Mouse (Mus musculus): ENCODE measurements around the gene Mybpc2. TPM values are rescaled to one million over a fixed set of nuclear protein-coding genes. Genes with fewer than 3 reads are reported as not detected.

Mybpc2 gene
- 0.14 and 0.36 TPM in 2 replicates for polyA plus RNA-seq (2015; fragmentation: Nextera tagmentation; extraction: Ambion mirVana)

GRCm38 (mm10) chr7:44524502-44524901 lies at the start of gene Mybpc2:
TSS of gene Mybpc2 (minus strand) at chr7:44524656.
- Histone ChIP-seq H3K9ac (replicated peaks) (no peak within 1 kb of the TSS), H3K4me3 (replicated peaks) (0 out of 2 replicates have a peak within 1 kb of the TSS, but pooled peaks have one; percentile 6), H3K4me1 (peaks cover 21% of the 10 kb centered on the region), H3K9me3 (replicated peaks) (no peaks in the 10 kb centered on the region), H3K4me2 (peak within 1 kb of the TSS; percentile 43), H3K27ac (replicated peaks) (no peak within 1 kb of the TSS), H3K36me3 (no peaks in the 10 kb centered on the region), H3K27me3 (replicated peaks) (peaks cover 71% of the 10 kb centered on the region)
- ATAC-seq (ENCODE audit: low FRiP score): no peak
- 35% methylated on average over 12 of the region's 12 CpGs for WGBS

GRCm38 (mm10) chr7:44572956-44573484 lies 48.6 kb upstream of the Mybpc2 start:
- 84% methylated on average over 5 of the region's 5 CpGs for WGBS
- Histone ChIP-seq H3K36me3 (no peaks in the 10 kb centered on the region), H3K27ac (replicated peaks) (no peak overlapping the region)

DNA sequence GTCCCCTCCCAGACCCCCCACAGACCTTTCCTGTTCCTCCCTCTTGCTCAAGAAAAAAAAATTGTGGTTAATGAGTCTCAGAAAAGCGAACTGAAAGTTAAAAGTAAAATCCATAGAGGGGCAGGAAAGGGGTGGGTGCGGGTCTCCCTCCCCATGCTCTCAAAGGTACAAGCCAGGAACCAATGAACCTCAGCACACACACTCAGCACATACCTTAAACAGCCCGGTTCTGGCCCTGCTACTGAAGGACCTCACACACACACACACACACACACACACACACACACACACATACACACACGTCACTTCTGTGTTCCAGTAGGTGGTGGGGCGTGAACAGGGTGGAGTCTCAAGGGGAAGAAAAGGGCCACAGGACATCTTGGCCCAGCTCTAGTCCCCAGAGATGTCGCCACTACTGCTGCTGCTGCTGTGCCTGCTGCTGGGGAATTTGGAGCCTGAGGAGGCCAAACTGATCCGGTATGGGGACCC lies 47.8 kb upstream of the Mybpc2 start, which contains the start of gene Napsa:
Gene Napsa (plus strand): TSS at position 168 of the 489 bp plus-strand sequence.
- ATAC-seq (ENCODE audit: low FRiP score): no peak

More at GRCm38 (mm10) chr7:44572956-44573484, 48.6 kb upstream of the Mybpc2 start:
- Histone ChIP-seq H3K27me3 (replicated peaks) (no peaks in the 10 kb centered on the region), H3K9me3 (replicated peaks) (no peaks in the 10 kb centered on the region), H3K4me3 (replicated peaks) (no peak overlapping the region), H3K9ac (replicated peaks) (no peak overlapping the region), H3K4me2 (no peak overlapping the region), H3K4me1 (no peaks in the 10 kb centered on the region)
- ATAC-seq (ENCODE audit: low FRiP score): no peak

GRCm38 (mm10) chr7:44571811-44572210 lies 47.4 kb upstream of the Mybpc2 start:
- Histone ChIP-seq H3K9ac (replicated peaks) (no peak overlapping the region), H3K4me1 (no peaks in the 10 kb centered on the region), H3K4me3 (replicated peaks) (no peak overlapping the region), H3K4me2 (no peak overlapping the region), H3K27me3 (replicated peaks) (no peaks in the 10 kb centered on the region), H3K9me3 (replicated peaks) (no peaks in the 10 kb centered on the region), H3K27ac (replicated peaks) (no peak overlapping the region), H3K36me3 (no peaks in the 10 kb centered on the region)
- WGBS: 66% methylated on average over 4 of the region's 4 CpGs
- ATAC-seq (ENCODE audit: low FRiP score): no peak

More for the DNA sequence above, 47.8 kb upstream of the Mybpc2 start, which contains the start of gene Napsa:
- no peaks in the 10 kb centered on the region for H3K4me1 ChIP-seq
- H3K27ac ChIP-seq (replicated peaks): no peak within 1 kb of the TSS
- H3K9me3 ChIP-seq (replicated peaks): no peaks in the 10 kb centered on the region
- no peak within 1 kb of the TSS for H3K9ac ChIP-seq (replicated peaks)
- WGBS: 37% methylated on average over 5 of the region's 7 CpGs
- H3K4me2 ChIP-seq: no peak within 1 kb of the TSS
- H3K27me3 ChIP-seq (replicated peaks): no peaks in the 10 kb centered on the region
- no peaks in the 10 kb centered on the region for H3K36me3 ChIP-seq
- no peak within 1 kb of the TSS for H3K4me3 ChIP-seq (replicated peaks)

GRCm38 (mm10) chr7:44570989-44571388 lies 46.5 kb upstream of the Mybpc2 start:
- H3K27me3 ChIP-seq (replicated peaks): no peaks in the 10 kb centered on the region
- no peak overlapping the region for H3K4me3 ChIP-seq (replicated peaks)
- H3K4me2 ChIP-seq: no peak overlapping the region
- no peak for ATAC-seq (ENCODE audit: low FRiP score)
- no peak overlapping the region for H3K9ac ChIP-seq (replicated peaks)
- no peaks in the 10 kb centered on the region for H3K9me3 ChIP-seq (replicated peaks)
- WGBS: 90% methylated on average over 6 of the region's 6 CpGs
- no peak overlapping the region for H3K27ac ChIP-seq (replicated peaks)
- H3K36me3 ChIP-seq: no peaks in the 10 kb centered on the region
- H3K4me1 ChIP-seq: no peaks in the 10 kb centered on the region

DNA sequence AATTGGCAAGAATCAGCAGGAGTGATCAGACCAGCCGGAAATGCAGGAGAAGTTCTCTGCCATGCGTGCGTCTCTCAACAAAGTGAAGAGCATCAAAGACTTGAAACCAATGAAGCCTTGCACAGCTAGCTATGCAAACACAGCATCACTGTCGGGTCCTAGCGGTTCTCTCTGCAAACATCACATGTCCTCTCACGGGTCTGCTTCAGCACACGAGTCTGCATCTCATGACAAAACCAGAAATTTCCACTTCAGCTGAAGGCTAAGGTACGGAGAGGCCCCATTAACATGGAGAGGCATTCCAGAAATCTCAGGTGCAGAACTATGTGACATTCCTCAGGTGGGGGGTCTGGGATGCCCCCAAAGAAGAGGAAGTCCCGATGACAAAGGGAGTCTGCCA lies 44.3 kb upstream of the Mybpc2 start:
- H3K4me3 ChIP-seq (replicated peaks): no peak overlapping the region
- H3K27ac ChIP-seq (replicated peaks): no peak overlapping the region
- H3K27me3 ChIP-seq (replicated peaks): no peaks in the 10 kb centered on the region
- 82% methylated on average over 9 of the region's 9 CpGs for WGBS
- H3K4me1 ChIP-seq: no peaks in the 10 kb centered on the region
- H3K36me3 ChIP-seq: no peaks in the 10 kb centered on the region
- H3K9me3 ChIP-seq (replicated peaks): no peaks in the 10 kb centered on the region
- H3K4me2 ChIP-seq: no peak overlapping the region
- no peak overlapping the region for H3K9ac ChIP-seq (replicated peaks)
- ATAC-seq (ENCODE audit: low FRiP score): no peak

- Histone ChIP-seq H3K27me3 (replicated peaks) (0 out of 2 replicates have a peak, but pooled peaks cover 2% of the 10 kb centered on the region), H3K4me2 (no peak overlapping the region), H3K4me1 (no peaks in the 10 kb centered on the region), H3K9ac (replicated peaks) (no peak overlapping the region), H3K9me3 (replicated peaks) (no peaks in the 10 kb centered on the region), H3K36me3 (no peaks in the 10 kb centered on the region), H3K4me3 (replicated peaks) (no peak overlapping the region), H3K27ac (replicated peaks) (no peak overlapping the region)
- no peak for ATAC-seq (ENCODE audit: low FRiP score)
- 74% methylated on average over 6 of the region's 6 CpGs for WGBS
These were observed 41.0 kb upstream of the Mybpc2 start for GRCm38 (mm10) chr7:44565414-44565813.

- WGBS: 87% methylated on average over 10 of the region's 10 CpGs
- no peak for ATAC-seq (ENCODE audit: low FRiP score)
These were observed 40.0 kb upstream of the Mybpc2 start for GRCm38 (mm10) chr7:44564486-44564885.

GRCm38 (mm10) chr7:44563284-44563683 lies 38.8 kb upstream of the Mybpc2 start:
- Histone ChIP-seq H3K4me2 (no peak overlapping the region), H3K9me3 (replicated peaks) (no peaks in the 10 kb centered on the region), H3K36me3 (no peaks in the 10 kb centered on the region), H3K27ac (replicated peaks) (no peak overlapping the region), H3K27me3 (replicated peaks) (0 out of 2 replicates have a peak, but pooled peaks cover 2% of the 10 kb centered on the region), H3K4me1 (no peaks in the 10 kb centered on the region), H3K4me3 (replicated peaks) (no peak overlapping the region), H3K9ac (replicated peaks) (no peak overlapping the region)
- 49% methylated on average over 8 of the region's 8 CpGs for WGBS
- ATAC-seq (ENCODE audit: low FRiP score): no peak

More at GRCm38 (mm10) chr7:44564486-44564885, 40.0 kb upstream of the Mybpc2 start:
- no peaks in the 10 kb centered on the region for H3K36me3 ChIP-seq
- H3K9ac ChIP-seq (replicated peaks): no peak overlapping the region
- H3K4me3 ChIP-seq (replicated peaks): no peak overlapping the region
- 0 out of 2 replicates have a peak, but pooled peaks cover 2% of the 10 kb centered on the region for H3K27me3 ChIP-seq (replicated peaks)
- H3K27ac ChIP-seq (replicated peaks): no peak overlapping the region
- H3K9me3 ChIP-seq (replicated peaks): no peaks in the 10 kb centered on the region
- H3K4me1 ChIP-seq: no peaks in the 10 kb centered on the region
- H3K4me2 ChIP-seq: no peak overlapping the region

DNA sequence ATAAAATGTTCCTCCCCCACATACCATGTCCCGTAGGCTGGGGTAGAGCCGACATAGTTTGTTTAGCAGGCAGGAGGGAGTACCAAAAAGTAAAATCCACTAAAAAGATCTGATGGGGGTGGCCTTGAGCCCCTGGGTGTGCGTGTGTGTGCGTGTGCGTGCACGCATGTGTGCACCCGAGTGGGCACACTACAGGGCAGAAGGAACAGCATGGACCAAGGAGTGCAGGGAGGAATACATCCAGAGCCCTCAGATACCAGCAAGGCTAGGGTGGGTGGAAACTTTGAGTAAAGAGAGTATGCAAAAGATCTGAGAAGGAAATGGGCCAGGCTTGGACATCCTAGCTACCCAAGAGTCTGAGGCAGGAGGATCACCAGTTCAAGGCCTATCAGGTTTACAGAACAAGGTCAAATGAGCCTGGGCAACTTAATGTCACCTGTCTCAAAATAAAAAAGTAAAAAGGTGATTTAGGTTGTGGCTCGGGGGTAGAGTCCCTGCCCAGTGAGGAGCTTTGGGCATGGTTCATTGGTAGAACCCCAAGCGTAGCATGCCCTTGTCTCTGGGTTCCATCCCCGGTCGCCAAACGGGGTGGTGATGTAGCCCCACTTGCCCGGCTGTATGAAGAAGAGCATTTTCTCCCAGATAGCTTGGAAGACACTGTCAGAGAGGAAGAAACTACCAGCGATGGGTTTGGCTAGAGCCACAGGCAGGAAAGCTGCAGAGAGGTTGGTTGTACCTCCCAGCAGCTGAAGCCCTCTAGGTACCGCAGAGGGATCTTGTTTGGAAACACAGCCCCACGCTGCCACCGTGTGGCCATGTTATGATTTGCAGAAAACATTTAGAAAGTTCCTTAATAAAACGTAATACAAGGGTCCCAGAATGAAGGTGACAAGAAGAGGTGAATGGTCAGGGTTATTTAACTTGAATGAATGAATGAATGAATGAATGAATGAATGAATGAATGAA lies 36.3 kb upstream of the Mybpc2 start:
- no peaks in the 10 kb centered on the region for H3K4me1 ChIP-seq
- no peaks in the 10 kb centered on the region for H3K36me3 ChIP-seq
- no peak overlapping the region for H3K4me2 ChIP-seq
- no peak overlapping the region for H3K27ac ChIP-seq (replicated peaks)
- peaks cover 10% of the 10 kb centered on the region for H3K27me3 ChIP-seq (replicated peaks)
- H3K9me3 ChIP-seq (replicated peaks): no peaks in the 10 kb centered on the region
- H3K4me3 ChIP-seq (replicated peaks): no peak overlapping the region
- H3K9ac ChIP-seq (replicated peaks): 0 out of 2 replicates have a peak overlapping the region, but pooled peaks have one; percentile 14
- peak; percentile 76 for ATAC-seq (ENCODE audit: low FRiP score)
- 56% methylated on average over 18 of the region's 18 CpGs for WGBS

DNA sequence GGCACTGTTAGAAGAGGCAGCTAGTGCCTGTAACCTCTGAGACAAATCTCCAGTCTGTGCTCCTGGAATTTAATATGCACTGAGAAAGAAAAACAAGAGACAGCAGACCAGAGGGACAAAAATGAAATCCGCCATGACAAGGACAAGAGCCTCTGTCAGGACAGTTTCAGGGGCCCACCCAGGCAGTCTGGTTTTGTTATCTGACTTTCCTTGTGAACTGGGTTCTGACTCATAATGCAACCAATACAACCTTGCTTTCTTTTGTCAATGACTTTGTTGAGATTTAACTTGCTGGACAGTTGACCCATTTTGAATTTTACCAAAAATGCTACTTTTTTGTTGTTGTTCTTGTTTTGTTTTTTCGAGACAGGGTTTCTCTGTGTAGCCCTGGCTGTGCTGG lies 33.2 kb upstream of the Mybpc2 start:
- no peaks in the 10 kb centered on the region for H3K9me3 ChIP-seq (replicated peaks)
- no peak overlapping the region for H3K9ac ChIP-seq (replicated peaks)
- H3K27ac ChIP-seq (replicated peaks): no peak overlapping the region
- H3K27me3 ChIP-seq (replicated peaks): peaks cover 15% of the 10 kb centered on the region
- WGBS: 79% methylated on average over 2 of the region's 2 CpGs
- H3K36me3 ChIP-seq: no peaks in the 10 kb centered on the region
- no peak overlapping the region for H3K4me3 ChIP-seq (replicated peaks)
- H3K4me1 ChIP-seq: peaks cover 12% of the 10 kb centered on the region
- ATAC-seq (ENCODE audit: low FRiP score): no peak
- no peak overlapping the region for H3K4me2 ChIP-seq
